Mouse (Mus musculus) heart, embryonic 13.5 days (tissue): ENCODE data around the gene Spsb3. TPM values are rescaled to one million over a fixed set of nuclear protein-coding genes. Genes with fewer than 3 reads are reported as not detected.

Source experiments
- ATAC-seq: fragments of 200-750 bp; cut with Nextera tagmentation; 2 replicates; pipeline ENCODE4 v1.8.0; 2017; ENCODE audit warnings: moderate TSS enrichment; ENCODE audit not compliant: insufficient number of reproducible peaks, low FRiP score, low TSS enrichment; ENCODE audit errors: extremely low read depth
- H3K27ac ChIP-seq: fragments of 300-500 bp; sonication (generic); replicated peaks from 2 replicates; pipeline ENCODE4 v1.5.1; 2015; ENCODE audit warnings: moderate library complexity, mild to moderate bottlenecking, inconsistent platforms
- H3K27me3 ChIP-seq: fragments of 300-500 bp; sonication (generic); replicated peaks from 2 replicates; pipeline ENCODE4 v1.6.1; 2015; ENCODE audit warnings: mild to moderate bottlenecking, inconsistent platforms
- H3K36me3 ChIP-seq: fragments of 300-500 bp; sonication (generic); 2 replicates; pipeline ENCODE4 v1.6.1; 2015; ENCODE audit warnings: mild to moderate bottlenecking, inconsistent platforms
- H3K4me1 ChIP-seq: fragments of 300-500 bp; sonication (generic); 2 replicates; pipeline ENCODE4 v1.6.1; 2015; ENCODE audit warnings: inconsistent platforms
- H3K4me2 ChIP-seq: fragments of 300-500 bp; sonication (generic); 2 replicates; pipeline ENCODE4 v1.6.1; 2015; ENCODE audit warnings: inconsistent platforms, mild to moderate bottlenecking, moderate library complexity
- H3K4me3 ChIP-seq: fragments of 300-500 bp; sonication (generic); 2 replicates; pipeline ENCODE4 v1.5.1; 2015; ENCODE audit warnings: moderate library complexity, mild to moderate bottlenecking, inconsistent platforms
- H3K9ac ChIP-seq: fragments of 300-500 bp; sonication (generic); 2 replicates; pipeline ENCODE4 v1.6.1; 2015; ENCODE audit warnings: inconsistent platforms, mild to moderate bottlenecking, moderate library complexity
- H3K9me3 ChIP-seq: fragments of 300-500 bp; sonication (generic); 2 replicates; pipeline ENCODE4 v1.6.1; 2016; ENCODE audit warnings: inconsistent platforms
- WGBS: fragments of 180-500 bp; shearing (Covaris S2); methylation state at CpG from one replicate; pipeline ENCODE4 v1.1.7; 2015; ENCODE audit warnings: mixed read lengths; 5-methylcytosine and 5-hydroxymethylcytosine counted together
- polyA plus RNA-seq: library from polyadenylated mRNA; unstranded; fragments of >200 nt; fragmentation: Nextera tagmentation; extraction: Ambion mirVana; gene quantifications from 2 replicates; pipeline ENCODE4 v1.2.1, GENCODE M21; 2015

The Spsb3 gene
- polyA plus RNA-seq: 27.8 and 29.9 TPM in 2 replicates

DNA sequence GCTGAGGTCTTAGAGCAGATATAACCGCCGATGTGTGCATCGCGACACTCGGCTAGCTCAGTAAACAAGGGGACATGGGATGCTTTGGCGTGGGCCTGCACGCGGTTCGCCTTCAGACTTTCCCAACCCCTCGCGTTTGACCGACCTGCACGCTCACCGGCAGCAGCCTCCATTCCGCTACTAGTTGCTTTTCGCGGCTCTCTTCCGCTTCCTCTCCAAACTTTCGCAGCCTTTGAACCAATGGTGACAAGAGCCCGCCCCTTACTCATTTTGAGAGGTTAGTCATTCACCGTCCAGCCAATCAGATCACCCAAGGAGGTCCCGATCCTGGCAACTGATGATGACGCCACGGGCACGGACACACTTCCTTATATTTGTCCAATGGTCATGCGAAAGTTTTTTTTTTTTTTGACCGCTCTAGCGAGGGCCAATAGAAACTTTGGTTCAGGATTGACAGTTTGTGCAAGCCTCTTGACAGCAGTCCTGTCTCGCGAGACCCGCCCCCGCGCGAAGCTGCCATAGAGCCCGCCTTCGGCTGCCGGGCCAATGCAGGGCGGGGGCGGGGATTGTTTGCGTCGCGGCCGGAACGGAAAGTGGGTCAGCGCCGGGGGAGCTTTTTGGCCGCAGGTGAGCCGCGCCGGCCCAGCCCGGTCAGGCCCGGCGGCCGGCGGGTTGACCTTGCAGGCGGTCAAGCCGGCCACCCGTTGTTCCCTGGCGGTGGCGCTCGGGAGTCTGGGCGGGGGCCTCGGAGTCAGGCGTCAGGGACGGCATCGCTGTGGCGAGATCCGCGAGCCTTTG lies at the start of gene Spsb3, which contains the start of gene Nubp2:
TSS of gene Spsb3 (plus strand) at position 510 of the 798 bp plus-strand sequence.
TSS of gene Nubp2 (minus strand) at position 216 of the 798 bp plus-strand sequence.
- Histone ChIP-seq H3K9ac (peak within 1 kb of the TSS; percentile 89), H3K4me3 (peak within 1 kb of the TSS; percentile 76), H3K36me3 (peaks cover 56% of the 10 kb centered on the region), H3K4me2 (peak within 1 kb of the TSS; percentile 98), H3K27me3 (no peaks in the 10 kb centered on the region), H3K9me3 (no peaks in the 10 kb centered on the region), H3K27ac (peak within 1 kb of the TSS; percentile 77), H3K4me1 (peaks cover 30% of the 10 kb centered on the region)
- peak; percentile 94 for ATAC-seq
- WGBS: under 1% methylated on average over 69 of the region's 69 CpGs

DNA sequence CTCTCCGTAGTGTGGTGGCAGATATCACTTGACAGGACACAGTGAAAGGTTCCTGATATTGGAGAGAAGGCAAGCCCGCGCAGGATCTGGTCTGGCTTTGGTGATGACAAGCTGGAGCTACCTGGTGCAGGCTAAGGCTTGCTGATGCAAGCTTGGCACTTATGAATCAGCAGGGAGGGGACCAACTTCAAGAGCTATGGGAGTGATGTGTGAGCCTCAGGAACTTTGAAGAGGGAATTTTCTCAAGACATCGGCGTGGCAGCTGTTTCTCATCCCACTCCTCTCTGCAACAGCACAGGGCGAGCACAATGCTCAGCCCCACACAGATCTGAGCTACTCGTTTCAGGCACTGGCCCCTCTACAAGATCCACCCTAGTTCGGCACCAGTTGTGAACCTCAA lies 46.6 kb upstream of the Spsb3 start, which contains the start of gene Hagh:
TSS of gene Hagh (plus strand) at position 302 of the 400 bp plus-strand sequence.
- Histone ChIP-seq H3K9me3 (no peaks in the 10 kb centered on the region), H3K4me3 (no peak within 1 kb of the TSS), H3K4me1 (peaks cover 6% of the 10 kb centered on the region), H3K27me3 (peaks cover 62% of the 10 kb centered on the region), H3K36me3 (no peaks in the 10 kb centered on the region), H3K4me2 (no peak within 1 kb of the TSS), H3K9ac (no peak within 1 kb of the TSS), H3K27ac (no peak within 1 kb of the TSS)
- no peak for ATAC-seq
- 57% methylated on average over 8 of the region's 8 CpGs for WGBS

DNA sequence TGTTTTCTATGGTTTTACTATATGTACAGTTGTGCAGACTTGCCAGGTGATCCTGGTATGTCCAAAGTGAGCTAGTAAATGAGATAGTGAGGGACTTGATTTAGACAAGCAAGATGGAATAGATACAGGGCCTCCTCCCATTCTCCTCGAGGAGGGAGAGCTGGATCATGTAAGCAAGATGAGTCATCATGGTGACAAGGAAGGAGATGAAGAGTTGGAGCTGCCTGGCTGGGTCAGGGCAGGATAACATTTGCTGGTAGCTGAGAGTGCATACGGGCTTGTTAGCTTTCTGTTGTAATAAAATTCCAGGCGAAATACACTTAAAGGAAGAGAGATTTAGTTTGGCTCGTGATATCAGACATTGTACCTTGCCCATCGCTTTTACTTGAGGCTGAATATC lies 46.1 kb upstream of the Spsb3 start:
- peaks cover 10% of the 10 kb centered on the region for H3K4me1 ChIP-seq
- H3K9ac ChIP-seq: no peak overlapping the region
- no peak overlapping the region for H3K4me2 ChIP-seq
- 43% methylated on average over 5 of the region's 5 CpGs for WGBS
- H3K9me3 ChIP-seq: no peaks in the 10 kb centered on the region
- H3K36me3 ChIP-seq: no peaks in the 10 kb centered on the region
- H3K27ac ChIP-seq: no peak overlapping the region
- no peak overlapping the region for H3K4me3 ChIP-seq
- ATAC-seq: no peak
- H3K27me3 ChIP-seq: peaks cover 64% of the 10 kb centered on the region

- Histone ChIP-seq H3K27me3 (peaks cover 62% of the 10 kb centered on the region), H3K9ac (no peak overlapping the region), H3K36me3 (no peaks in the 10 kb centered on the region), H3K27ac (no peak overlapping the region), H3K4me1 (peaks cover 11% of the 10 kb centered on the region), H3K9me3 (no peaks in the 10 kb centered on the region), H3K4me3 (no peak overlapping the region), H3K4me2 (no peak overlapping the region)
- ATAC-seq: no peak
- 55% methylated on average over 4 of the region's 4 CpGs for WGBS
These were observed 45.3 kb upstream of the Spsb3 start for GRCm38 (mm10) chr17:24841133-24841532.

DNA sequence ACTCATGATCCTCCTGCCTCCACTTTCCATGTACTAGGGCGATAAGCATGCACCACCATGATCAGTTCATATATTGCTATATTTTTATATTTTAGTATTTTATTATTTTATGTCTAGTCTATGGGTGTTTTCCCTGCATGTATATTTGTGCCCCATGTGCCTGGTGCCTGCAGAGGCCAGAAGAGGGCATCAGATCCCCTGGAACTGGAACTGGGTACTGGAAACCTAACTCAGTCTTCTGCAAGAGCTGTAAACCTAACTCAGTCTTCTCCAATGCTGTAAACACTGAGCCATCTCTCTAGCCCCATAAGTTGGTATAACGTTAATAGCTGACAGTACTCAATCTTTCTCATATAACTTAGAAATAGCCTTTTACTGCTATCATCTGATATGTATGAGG lies 43.8 kb upstream of the Spsb3 start:
- WGBS: 41% methylated on average over 2 of the region's 2 CpGs
- no peak for ATAC-seq

GRCm38 (mm10) chr17:24844525-24844924 lies 41.9 kb upstream of the Spsb3 start:
- ATAC-seq: no peak
- Histone ChIP-seq H3K27me3 (peaks cover 45% of the 10 kb centered on the region), H3K4me2 (peak overlapping the region; percentile 52), H3K27ac (peak overlapping the region; percentile 39), H3K36me3 (no peaks in the 10 kb centered on the region), H3K9me3 (no peaks in the 10 kb centered on the region), H3K9ac (peak overlapping the region; percentile 54; the same call in 1 of the 2 replicates), H3K4me1 (peaks cover 27% of the 10 kb centered on the region), H3K4me3 (no peak overlapping the region)
- WGBS: 38% methylated on average over 9 of the region's 9 CpGs

More for the DNA sequence above, 43.8 kb upstream of the Spsb3 start:
- Histone ChIP-seq H3K27ac (no peak overlapping the region), H3K9ac (no peak overlapping the region), H3K4me3 (no peak overlapping the region), H3K36me3 (no peaks in the 10 kb centered on the region), H3K9me3 (no peaks in the 10 kb centered on the region), H3K4me2 (no peak overlapping the region), H3K27me3 (peaks cover 51% of the 10 kb centered on the region), H3K4me1 (peaks cover 15% of the 10 kb centered on the region)

DNA sequence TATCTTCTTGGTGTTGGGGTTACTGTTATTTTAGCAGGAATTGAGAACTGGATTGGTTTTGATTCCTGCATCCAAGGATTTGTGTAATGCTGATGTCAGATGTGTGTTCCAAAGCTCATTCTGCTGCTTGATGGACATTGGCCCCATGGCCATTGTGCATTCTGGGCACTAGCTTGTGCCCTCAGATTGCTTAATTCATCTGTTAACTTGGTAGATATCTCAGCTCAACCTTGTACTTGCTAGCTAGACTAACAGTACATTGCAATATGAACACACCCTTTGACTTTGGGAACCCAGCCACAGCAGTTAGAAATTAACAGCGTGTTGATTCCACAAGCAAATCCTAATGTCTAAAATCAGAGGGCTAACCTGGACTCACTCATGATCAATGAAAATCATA lies 39.1 kb upstream of the Spsb3 start:
- H3K36me3 ChIP-seq: no peaks in the 10 kb centered on the region
- ATAC-seq: no peak
- no peaks in the 10 kb centered on the region for H3K9me3 ChIP-seq
- WGBS: 94% methylated on average over 1 of the region's 1 CpGs
- H3K27me3 ChIP-seq: peaks cover 37% of the 10 kb centered on the region
- no peak overlapping the region for H3K9ac ChIP-seq
- H3K4me3 ChIP-seq: no peak overlapping the region; the same call in 1 of the 2 replicates
- H3K27ac ChIP-seq: no peak overlapping the region
- H3K4me1 ChIP-seq: peaks cover 38% of the 10 kb centered on the region
- peak overlapping the region; percentile 34 for H3K4me2 ChIP-seq

GRCm38 (mm10) chr17:24848600-24849031 lies 37.8 kb upstream of the Spsb3 start:
- H3K9me3 ChIP-seq: no peaks in the 10 kb centered on the region
- peak overlapping the region; percentile 95 for H3K9ac ChIP-seq
- ATAC-seq: no peak
- H3K4me3 ChIP-seq: peak overlapping the region; percentile 85
- peaks cover 9% of the 10 kb centered on the region for H3K36me3 ChIP-seq
- peak overlapping the region; percentile 98 for H3K27ac ChIP-seq
- H3K27me3 ChIP-seq: peaks cover 26% of the 10 kb centered on the region
- peak overlapping the region; percentile 88 for H3K4me2 ChIP-seq
- H3K4me1 ChIP-seq: peaks cover 38% of the 10 kb centered on the region

- Histone ChIP-seq H3K27ac (peak overlapping the region; percentile 98), H3K4me3 (peak overlapping the region; percentile 85), H3K36me3 (peaks cover 19% of the 10 kb centered on the region), H3K4me1 (peaks cover 33% of the 10 kb centered on the region), H3K9ac (peak overlapping the region; percentile 95), H3K27me3 (peaks cover 18% of the 10 kb centered on the region), H3K4me2 (peak overlapping the region; percentile 88), H3K9me3 (no peaks in the 10 kb centered on the region)
- under 1% methylated on average over 21 of the region's 21 CpGs for WGBS
- peak; percentile 39 for ATAC-seq
These were observed 36.7 kb upstream of the Spsb3 start for GRCm38 (mm10) chr17:24849733-24850064.

DNA sequence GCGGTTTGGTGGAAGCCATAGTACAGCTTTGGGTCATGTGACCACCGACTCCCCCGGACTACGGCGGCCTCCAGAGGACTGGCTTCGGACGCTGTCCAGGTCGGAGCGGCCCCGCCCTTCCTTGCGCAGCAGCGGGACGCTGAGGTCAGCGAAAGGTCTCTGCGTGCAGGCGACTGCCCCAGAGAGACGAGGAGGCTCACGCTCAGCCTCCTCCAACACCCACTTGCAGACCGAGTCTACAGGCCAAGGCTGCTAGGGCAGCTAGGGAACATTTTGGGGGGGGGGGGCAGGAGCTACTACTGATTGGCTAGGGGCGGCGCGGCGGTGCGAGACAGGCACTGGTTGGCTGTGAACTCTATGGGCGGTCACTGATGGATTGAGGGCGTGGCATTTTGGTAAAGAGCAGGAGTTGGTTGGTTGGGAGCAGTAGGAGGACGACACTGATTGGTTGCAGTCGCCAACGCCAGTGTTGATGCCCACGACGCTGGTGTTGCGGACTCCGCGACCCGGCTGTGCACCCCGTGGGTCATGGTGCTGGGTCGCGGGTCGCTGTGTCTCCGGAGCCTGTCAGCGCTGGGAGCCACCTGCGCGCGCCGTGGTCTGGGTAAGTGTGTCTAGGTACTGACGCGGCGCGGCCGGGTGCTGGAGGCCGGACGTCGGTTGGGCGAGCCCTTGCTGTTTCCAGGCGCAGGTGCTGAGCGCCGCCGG lies 36.2 kb upstream of the Spsb3 start, which contains the start of gene Fahd1:
TSS of gene Fahd1 (minus strand) at position 300 of the 708 bp plus-strand sequence.
- WGBS: under 1% methylated on average over 58 of the region's 58 CpGs

GRCm38 (mm10) chr17:24850773-24851127 lies 35.7 kb upstream of the Spsb3 start:
- peak overlapping the region; percentile 98 for H3K27ac ChIP-seq
- peak overlapping the region; percentile 95 for H3K9ac ChIP-seq
- H3K27me3 ChIP-seq: peaks cover 12% of the 10 kb centered on the region
- H3K36me3 ChIP-seq: peaks cover 21% of the 10 kb centered on the region
- H3K4me1 ChIP-seq: peaks cover 27% of the 10 kb centered on the region
- ATAC-seq: no peak
- H3K4me3 ChIP-seq: peak overlapping the region; percentile 85
- no peaks in the 10 kb centered on the region for H3K9me3 ChIP-seq
- under 1% methylated on average over 20 of the region's 20 CpGs for WGBS
- H3K4me2 ChIP-seq: peak overlapping the region; percentile 88

More for the DNA sequence above, 36.2 kb upstream of the Spsb3 start, which contains the start of gene Fahd1:
- Histone ChIP-seq H3K4me3 (peak within 1 kb of the TSS; percentile 85), H3K27me3 (peaks cover 14% of the 10 kb centered on the region), H3K4me2 (peak within 1 kb of the TSS; percentile 88), H3K4me1 (peaks cover 29% of the 10 kb centered on the region), H3K36me3 (peaks cover 21% of the 10 kb centered on the region), H3K9me3 (no peaks in the 10 kb centered on the region), H3K9ac (peak within 1 kb of the TSS; percentile 95), H3K27ac (peak within 1 kb of the TSS; percentile 98)
- ATAC-seq: peak; percentile 96
